Mouse (Mus musculus) leukemia stem cell, adult 10-12 weeks (primary cell): ENCODE measurements around the gene Adm. TPM values are rescaled to one million over a fixed set of nuclear protein-coding genes. Genes with fewer than 3 reads are reported as not detected.

Experiments
- polyA plus RNA-seq: library from polyadenylated mRNA; stranded (reverse); fragments of >175 nt; gene quantifications from 2 replicates; pipeline ENCODE4 v1.2.3, GENCODE M21; 2012; ENCODE audit warnings: low replicate concordance

The Adm gene
- polyA plus RNA-seq: 0.12 and 0.63 TPM in 2 replicates

DNA sequence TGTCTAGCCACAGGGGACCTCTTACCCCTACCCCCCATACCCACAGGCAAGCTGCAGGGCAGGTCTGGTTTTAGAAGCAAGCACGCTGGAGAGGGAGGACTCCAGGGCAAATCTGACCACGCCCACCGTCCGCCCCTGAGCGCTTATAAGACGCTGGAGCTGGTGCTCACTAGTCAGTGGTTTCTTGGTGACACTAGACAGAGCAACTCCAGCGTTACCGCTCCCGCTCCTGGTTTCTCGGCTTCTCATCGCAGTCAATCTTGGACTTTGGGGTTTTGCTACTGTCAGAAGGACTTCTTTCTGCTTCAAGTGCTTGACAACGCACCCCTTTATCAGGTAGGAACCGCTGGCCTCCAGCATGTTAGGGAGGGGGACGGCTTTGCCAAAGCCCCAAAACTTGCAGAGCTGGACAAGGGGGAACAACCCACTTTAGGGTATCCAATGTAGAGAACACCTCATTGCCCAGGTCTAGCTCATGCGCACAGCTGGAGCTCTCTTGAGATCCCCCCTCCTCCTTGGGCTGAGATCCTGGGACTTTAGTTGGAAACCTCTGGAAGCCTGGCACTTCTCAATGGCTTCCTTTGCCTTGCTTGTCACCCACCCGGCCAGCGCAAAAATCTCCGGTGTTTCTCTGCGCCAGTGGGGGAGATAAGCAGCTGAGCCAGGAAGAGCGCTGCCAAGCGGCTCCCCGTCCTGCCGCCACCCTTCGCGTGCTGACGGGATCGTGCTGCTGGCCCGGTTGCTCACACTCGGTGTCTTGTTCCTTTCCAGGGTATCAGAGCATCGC, at the start of gene Adm:
Gene Adm (plus strand): TSS at position 176 of the 787 bp plus-strand sequence.

GRCm38 (mm10) chr7:110614133-110615063, 13.1 kb upstream of the Adm start, which contains the start of gene Sbf2:
TSS of gene Sbf2 (minus strand) at chr7:110614922.

Other genes with a start within 250 kb of the Adm start
- 0.80 and 0.87 TPM in 2 replicates for gene Sbf2, start 12.7 kb upstream of the Adm start, polyA plus RNA-seq
- 9.8 and 41.1 TPM in 2 replicates for gene Ampd3, start 140.5 kb downstream of the Adm start, polyA plus RNA-seq
- 0.93 and 2.0 TPM in 2 replicates for gene Rnf141, start 216.8 kb downstream of the Adm start, polyA plus RNA-seq
- gene Lyve1, start 235.6 kb downstream of the Adm start, polyA plus RNA-seq: not detected in 2 replicates